Mouse (Mus musculus) Patski (cell line): ENCODE measurements around the gene Rlim. TPM values are rescaled to one million over a fixed set of nuclear protein-coding genes. Genes with fewer than 3 reads are reported as not detected.

ENCODE experiments used
- ATAC-seq: fragments of 100-300 bp; one replicate; pipeline ENCODE4 v1.8.0; 2021
- CTCF ChIA-PET: fragments of 350-600 bp; sonication (Branson Sonifier 250); formaldehyde crosslinking; loops from one replicate; lab custom pipeline; 2022; ENCODE audit warnings: inconsistent platforms; lab: Charles Lee
- POLR2A ChIA-PET: fragments of 350-600 bp; sonication (Branson Sonifier 250); formaldehyde crosslinking; loops from one replicate; lab custom pipeline; 2022; ENCODE audit warnings: antibody characterized with exemption, inconsistent platforms; lab: Charles Lee
- DNase-seq: peaks from one replicate; pipeline ENCODE4 v3.0.0-alpha.2; 2011; ENCODE audit warnings: low read depth, low spot score
- H3K27me3 ChIP-seq: fragments of 371-371 bp; one replicate; pipeline ENCODE4 v1.5.1; 2021
- CTCF ChIP-seq: fragments of 100-300 bp; IDR thresholded peaks from one replicate; pipeline ENCODE4 v1.5.1; 2021
- in situ Hi-C: fragments of 300-500 bp; cut with MboI; formaldehyde crosslinking; loops from 3 replicates; pipeline ENCODE4 v1.11.1; 2018; ENCODE audit warnings: low pct_unique_long_range_greater_than_20kb, mixed read lengths
- polyA plus RNA-seq: library from polyadenylated mRNA; unstranded; gene quantifications from one replicate; pipeline ENCODE4 v1.2.3, GENCODE M21; 2021

Rlim gene
- 34.0 TPM for polyA plus RNA-seq

DNA sequence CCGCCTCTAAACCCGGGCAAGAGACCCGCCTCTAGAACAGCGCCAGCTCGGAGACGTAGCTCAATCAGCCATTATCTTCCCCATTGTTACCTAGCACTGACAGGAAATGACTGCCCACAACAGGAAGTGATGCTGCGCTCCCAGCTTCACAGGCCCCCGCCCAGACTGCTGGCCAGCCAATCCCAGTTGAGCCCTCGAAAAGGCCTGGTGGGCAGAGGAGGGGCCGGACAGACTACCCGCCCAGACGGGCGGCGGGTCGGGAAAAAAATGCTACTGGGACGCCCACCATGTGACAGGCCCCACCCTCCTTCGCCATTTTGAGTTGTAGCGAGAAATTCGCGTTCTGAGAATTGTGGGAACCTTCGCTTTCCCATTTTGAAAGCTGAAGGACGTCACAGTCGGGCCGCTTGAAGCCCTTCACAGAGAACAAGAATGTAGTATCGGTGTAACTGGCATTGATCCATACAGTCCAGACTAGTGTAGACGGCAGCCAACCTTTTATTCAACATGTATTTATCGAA lies at the start of gene Rlim:
TSS of gene Rlim (minus strand) at position 116 of the 521 bp plus-strand sequence.
- ATAC-seq (peak; percentile 99), DNase-seq (peak; percentile 46)
- in situ Hi-C loops = no loop called here
- POLR2A ChIA-PET = interaction anchor here (0.5 kb wide), 1 partner anchor 494 kb away, joined by 3 read pairs; no protein-coding TSS in a partner anchor
- no peak for TF ChIP-seq CTCF
- H3K27me3 ChIP-seq = peaks cover 41% of the 10 kb centered on the region
- CTCF ChIA-PET = no interaction called here

DNA sequence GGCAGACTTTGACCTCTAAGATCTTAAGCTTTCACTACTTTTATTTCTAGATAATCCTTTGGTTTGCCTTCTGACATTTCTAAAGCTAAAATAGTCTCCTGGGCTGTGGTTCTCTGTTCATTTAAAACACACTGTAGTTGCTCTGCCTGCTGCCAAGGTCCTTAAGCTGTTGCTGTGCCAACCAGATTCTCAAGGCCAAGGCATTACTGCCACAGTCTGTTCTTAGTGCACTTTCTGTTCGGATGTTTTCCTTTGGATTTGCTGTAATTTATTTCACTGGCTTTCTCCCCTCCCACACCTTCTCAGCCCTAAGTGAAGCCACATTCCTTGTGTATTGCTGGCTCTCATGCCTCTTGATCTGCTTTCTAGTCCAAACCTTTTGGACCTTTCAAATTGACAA lies 36.1 kb upstream of the Rlim start:
- TF ChIP-seq CTCF = no peak
- no peak for DNase-seq
- H3K27me3 ChIP-seq = peaks cover 15% of the 10 kb centered on the region
- in situ Hi-C loops = no loop called here
- ChIA-PET POLR2A (no interaction called here), CTCF (no interaction called here)
- no peak for ATAC-seq

DNA sequence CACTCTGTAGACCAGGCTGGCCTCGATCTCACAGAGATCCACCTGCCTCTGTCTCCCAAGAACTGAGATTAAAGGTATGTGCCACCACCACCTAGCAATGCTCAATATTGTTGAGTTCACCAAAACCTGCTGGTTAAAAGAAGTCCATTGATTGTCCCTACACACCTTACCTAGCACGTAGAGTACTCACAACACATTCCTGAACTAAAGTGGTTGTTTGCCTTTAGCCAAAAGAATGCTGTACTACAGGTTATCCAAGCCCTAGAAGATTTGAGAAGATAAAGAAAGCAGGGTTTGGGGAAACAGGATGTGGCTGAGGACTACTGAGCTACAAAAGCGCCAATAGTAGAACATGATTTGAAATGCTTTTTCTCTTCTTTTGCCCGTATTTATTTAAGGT lies 34.0 kb upstream of the Rlim start:
- no peak for TF ChIP-seq CTCF
- POLR2A ChIA-PET = no interaction called here
- in situ Hi-C loops = no loop called here
- CTCF ChIA-PET = no interaction called here
- no peak for ATAC-seq
- H3K27me3 ChIP-seq = peaks cover 10% of the 10 kb centered on the region
- DNase-seq = no peak

DNA sequence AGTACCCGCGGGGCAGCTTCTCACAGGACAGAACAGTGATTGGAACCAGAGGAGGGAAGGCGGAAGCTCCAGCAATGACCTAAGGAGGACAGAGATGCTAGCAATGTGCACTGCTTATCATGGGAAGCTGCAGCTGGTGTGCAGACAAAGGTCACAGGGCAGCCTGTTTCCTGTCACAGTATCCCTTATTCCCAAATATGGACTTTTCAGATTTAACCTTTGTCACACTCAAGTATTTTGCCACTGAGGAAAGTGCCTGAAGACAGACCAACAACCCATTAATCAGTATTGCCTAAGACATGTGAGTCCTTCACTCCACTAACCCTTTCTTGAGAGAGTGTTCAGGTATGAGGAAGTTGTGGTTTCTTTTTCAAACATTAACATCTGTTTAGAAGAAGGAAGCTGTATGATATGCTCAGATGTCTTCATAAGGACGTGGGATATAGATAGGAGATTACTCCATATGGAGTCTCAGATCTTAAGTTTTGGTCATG lies 32.3 kb upstream of the Rlim start:
- ATAC-seq (no peak), DNase-seq (no peak)
- POLR2A ChIA-PET = no interaction called here
- H3K27me3 ChIP-seq = peaks cover 10% of the 10 kb centered on the region
- in situ Hi-C loops = no loop called here
- no peak for TF ChIP-seq CTCF
- CTCF ChIA-PET = no interaction called here

DNA sequence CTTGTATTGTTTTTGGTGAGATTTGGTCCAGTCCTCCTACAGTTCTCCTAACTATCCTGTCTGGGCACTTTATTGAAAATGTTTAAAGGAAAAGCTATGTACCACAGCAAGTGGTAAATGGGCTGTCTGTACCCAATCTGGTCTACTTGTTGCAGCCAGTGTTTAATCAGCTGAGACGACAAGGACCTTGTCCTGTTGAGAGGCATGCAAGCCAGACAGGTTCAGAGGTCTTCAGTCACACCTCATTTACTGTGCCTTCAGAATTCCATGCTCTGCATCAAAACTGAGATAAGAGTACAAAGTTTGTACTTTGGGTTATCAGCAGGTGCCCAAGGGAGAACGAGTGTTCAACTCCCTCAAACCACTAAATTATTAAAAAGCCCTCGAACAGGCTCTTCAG lies 13.7 kb upstream of the Rlim start:
- ATAC-seq (no peak), DNase-seq (no peak)
- CTCF ChIA-PET = no interaction called here
- TF ChIP-seq CTCF = no peak
- peaks cover 40% of the 10 kb centered on the region for H3K27me3 ChIP-seq
- POLR2A ChIA-PET = no interaction called here
- in situ Hi-C loops = no loop called here

DNA sequence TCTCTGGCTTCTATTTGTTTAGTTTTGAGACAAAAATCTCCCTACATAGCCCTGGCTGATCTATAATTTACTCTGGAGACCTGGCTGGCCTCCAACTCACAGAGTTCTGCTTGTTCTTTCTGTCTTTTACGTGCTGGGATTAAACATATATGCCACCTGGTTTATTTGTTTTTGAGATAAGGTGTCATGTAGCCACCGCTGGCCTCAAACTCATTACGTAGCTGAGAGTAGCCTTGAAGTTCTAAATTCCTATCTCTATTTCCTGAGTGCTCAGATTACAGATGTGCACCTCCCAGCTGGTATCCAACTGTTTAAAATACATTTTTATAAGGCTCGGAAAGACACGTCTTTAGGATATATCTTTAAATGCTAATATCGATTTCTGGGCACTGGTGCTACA lies 12.8 kb upstream of the Rlim start:
- DNase-seq = no peak
- TF ChIP-seq CTCF = no peak
- in situ Hi-C loops = no loop called here
- ChIA-PET POLR2A (no interaction called here), CTCF (no interaction called here)
- ATAC-seq = no peak
- H3K27me3 ChIP-seq = peaks cover 36% of the 10 kb centered on the region

DNA sequence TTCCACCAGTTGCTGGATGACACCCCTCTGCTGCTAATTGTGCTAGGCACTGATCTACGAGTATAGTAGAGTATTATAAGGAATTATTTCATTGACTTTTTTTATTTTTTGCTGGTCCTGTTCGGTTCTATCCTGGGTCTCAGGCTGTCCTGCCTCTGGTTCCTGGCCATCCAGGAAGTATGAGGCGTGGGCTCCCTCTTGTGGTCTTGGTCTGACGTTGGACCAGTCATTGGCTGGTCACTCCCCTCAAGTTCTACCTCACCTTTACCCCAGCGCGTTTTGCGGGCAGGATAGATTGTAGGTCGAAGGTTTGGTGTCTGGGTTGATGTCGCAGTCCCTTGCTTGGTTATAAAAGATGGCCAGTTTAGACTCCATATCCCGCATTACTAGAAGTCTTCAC lies 10.6 kb upstream of the Rlim start:
- in situ Hi-C loops = no loop called here
- H3K27me3 ChIP-seq = peaks cover 45% of the 10 kb centered on the region
- peak; percentile 70 for TF ChIP-seq CTCF
- POLR2A ChIA-PET = no interaction called here
- no peak for DNase-seq
- CTCF ChIA-PET = no interaction called here
- ATAC-seq = peak; percentile 82

DNA sequence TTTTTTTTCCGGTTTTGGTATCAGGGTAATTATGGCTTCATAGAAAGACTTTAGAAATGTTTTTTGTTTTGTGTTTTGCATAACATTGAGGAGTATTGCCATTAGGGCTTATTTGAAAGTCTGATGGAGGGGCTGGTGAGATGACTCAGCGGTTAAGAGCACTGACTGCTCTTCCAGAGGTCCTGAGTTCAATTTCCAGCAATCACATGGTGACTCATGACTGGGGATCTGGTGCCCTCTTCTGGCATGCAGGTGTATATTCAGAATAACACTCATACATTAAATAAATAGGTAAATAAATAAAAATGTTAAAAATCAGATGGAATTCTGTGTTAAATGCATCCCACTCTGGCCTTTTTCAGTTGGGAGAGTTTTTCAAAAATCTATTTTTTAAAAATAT lies 9.3 kb upstream of the Rlim start:
- DNase-seq (no peak), ATAC-seq (no peak)
- no peak for TF ChIP-seq CTCF
- peaks cover 42% of the 10 kb centered on the region for H3K27me3 ChIP-seq
- in situ Hi-C loops = no loop called here
- POLR2A ChIA-PET = no interaction called here
- CTCF ChIA-PET = no interaction called here

DNA sequence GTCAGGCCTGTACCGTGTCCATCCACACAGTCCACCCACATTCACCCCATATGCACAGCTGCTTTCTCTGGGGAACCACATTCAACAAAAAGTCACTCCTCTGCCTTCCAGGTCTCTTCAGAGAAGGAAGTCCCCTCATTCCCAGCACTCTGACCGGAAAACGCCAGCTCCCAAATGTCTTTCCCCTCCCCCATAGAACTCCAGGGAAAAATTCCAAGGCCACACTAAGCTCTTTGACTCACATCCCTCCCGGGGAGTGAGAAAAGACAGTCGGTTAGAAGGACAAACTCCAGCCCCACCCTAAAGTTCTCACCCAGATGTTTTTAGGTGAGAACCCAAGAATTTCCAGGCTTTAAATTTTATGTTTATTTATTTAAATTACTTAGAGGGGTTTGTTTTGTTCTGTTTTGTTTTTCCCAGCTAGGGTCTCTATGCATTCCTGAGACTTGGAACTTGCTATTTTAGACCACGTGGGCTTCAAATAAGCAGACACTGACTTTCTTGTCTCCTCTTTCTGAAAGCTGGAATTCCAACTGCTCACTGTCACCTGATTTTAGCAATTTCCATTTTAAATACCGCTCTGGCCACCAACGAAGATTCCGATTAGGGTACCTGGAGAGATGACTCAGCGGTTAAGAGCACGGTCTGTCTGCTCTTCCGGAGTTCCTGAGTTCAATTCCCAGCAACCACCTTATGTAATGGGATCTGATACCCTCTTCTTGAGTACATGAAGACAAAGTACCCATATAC lies 6.3 kb upstream of the Rlim start:
- POLR2A ChIA-PET = no interaction called here
- no peak for TF ChIP-seq CTCF
- CTCF ChIA-PET = no interaction called here
- no peak for ATAC-seq
- H3K27me3 ChIP-seq = peaks cover 36% of the 10 kb centered on the region
- DNase-seq = no peak
- in situ Hi-C loops = loop anchor here (5.0 kb wide), 2 partner anchors 365 to 505 kb away; no protein-coding TSS in a partner anchor

DNA sequence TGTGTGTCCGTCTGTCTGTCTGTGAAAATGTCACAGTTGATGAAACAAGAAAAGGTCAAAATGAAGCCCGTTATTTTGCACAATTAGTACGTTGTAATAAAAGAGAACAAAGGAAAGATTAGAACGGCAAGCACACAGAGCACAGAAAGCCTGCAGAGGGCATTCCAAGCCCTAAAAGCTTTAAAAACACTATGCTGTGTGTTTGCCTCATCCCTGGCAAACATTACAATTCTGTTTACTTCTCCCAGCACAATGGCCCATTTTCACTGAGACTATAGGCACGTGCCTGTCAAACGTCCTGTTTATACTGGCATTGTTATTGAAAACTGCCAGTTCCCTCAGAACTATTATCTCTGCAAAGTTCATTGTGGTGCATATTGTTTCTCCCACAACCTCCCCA lies 5.1 kb upstream of the Rlim start:
- POLR2A ChIA-PET = no interaction called here
- TF ChIP-seq CTCF = no peak
- H3K27me3 ChIP-seq = peaks cover 29% of the 10 kb centered on the region
- ATAC-seq (no peak), DNase-seq (no peak)
- CTCF ChIA-PET = no interaction called here
- in situ Hi-C loops = loop anchor here (5.0 kb wide), 2 partner anchors 364 to 504 kb away; no protein-coding TSS in a partner anchor

DNA sequence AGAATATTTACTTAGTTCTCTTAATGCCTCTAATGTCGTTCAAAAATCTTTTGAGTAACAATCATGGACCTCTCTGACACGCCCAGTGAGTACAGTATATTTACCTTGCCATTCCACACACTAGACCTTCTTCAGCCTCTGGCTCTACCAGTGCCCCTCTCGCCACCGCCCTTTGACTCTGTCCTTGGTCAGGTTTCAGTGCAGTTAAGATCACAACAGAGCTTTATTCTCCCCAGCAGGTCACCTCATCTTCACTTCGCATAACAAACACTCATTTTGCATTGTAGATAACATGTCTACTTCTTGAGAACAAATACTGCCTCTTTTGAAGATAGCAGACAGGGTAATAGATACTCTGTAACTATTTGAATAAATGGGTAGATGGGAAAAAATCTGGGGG lies 3.9 kb upstream of the Rlim start:
- no peak for TF ChIP-seq CTCF
- ChIA-PET CTCF (no interaction called here), POLR2A (no interaction called here)
- DNase-seq (no peak), ATAC-seq (no peak)
- peaks cover 29% of the 10 kb centered on the region for H3K27me3 ChIP-seq
- in situ Hi-C loops = loop anchor here (5.0 kb wide), 2 partner anchors 363 to 503 kb away; no protein-coding TSS in a partner anchor
